Mouse (Mus musculus) MEL (cell line): ENCODE data around the gene 2310022A10Rik. TPM values are rescaled to one million over a fixed set of nuclear protein-coding genes. Genes with fewer than 3 reads are reported as not detected.

Experiments used
- DNase-seq: peaks from one replicate; pipeline ENCODE4 v3.0.0; 2011; ENCODE audit warnings: low read depth, low spot score
- H3K27ac ChIP-seq: 2 replicates; pipeline ENCODE4 v1.5.1; 2012; ENCODE audit warnings: low read depth, mild to moderate bottlenecking, control low read depth, low read length, moderate library complexity; ENCODE audit not compliant: control insufficient read depth
- H3K27me3 ChIP-seq, 2 experiments: fragments of 150-350 bp in 1 of 2; sonication (generic) in 1 of 2; 2 replicates each; pipeline ENCODE4 v1.6.1; 2012; ENCODE audit warnings: low read length in 2 of 2, mild to moderate bottlenecking in 2 of 2, improper control_type of control experiment in 1 of 2, moderate library complexity in 1 of 2; ENCODE audit not compliant: insufficient read depth in 2 of 2, control insufficient read depth in 1 of 2
- H3K36me3 ChIP-seq, 2 experiments: 2 replicates each; pipeline ENCODE4 v1.6.1; 2012 to 2014; ENCODE audit warnings: low read length in 2 of 2, improper control_type of control experiment in 1 of 2, inconsistent platforms in 1 of 2, mild to moderate bottlenecking in 1 of 2; ENCODE audit not compliant: insufficient read depth in 2 of 2, control insufficient read depth in 1 of 2
- H3K4me1 ChIP-seq, 2 experiments: fragments of 150-350 bp in 1 of 2; sonication (generic) in 1 of 2; 2 replicates each; pipeline ENCODE4 v1.6.1; 2012; ENCODE audit warnings: low read length in 2 of 2, improper control_type of control experiment in 1 of 2, mild to moderate bottlenecking in 1 of 2; ENCODE audit not compliant: insufficient read depth in 2 of 2, control insufficient read depth in 1 of 2
- H3K4me3 ChIP-seq, 2 experiments: fragments of 150-350 bp in 1 of 2; sonication (generic) in 1 of 2; 2 replicates each; pipeline ENCODE4 v1.5.1; 2012; ENCODE audit warnings: low read depth in 2 of 2, low read length in 2 of 2, mild to moderate bottlenecking in 2 of 2, moderate library complexity in 2 of 2, control low read depth in 1 of 2, improper control_type of control experiment in 1 of 2; ENCODE audit not compliant: control insufficient read depth in 1 of 2, insufficient read depth in 1 of 2
- H3K79me2 ChIP-seq: 2 replicates; pipeline ENCODE4 v1.6.1; 2012; ENCODE audit warnings: mild to moderate bottlenecking, low read length, moderate library complexity; ENCODE audit not compliant: control insufficient read depth, poor library complexity, insufficient read depth
- H3K9ac ChIP-seq: 2 replicates; pipeline ENCODE4 v1.6.1; 2012; ENCODE audit warnings: low read depth, mild to moderate bottlenecking, control low read depth, low read length, moderate library complexity; ENCODE audit not compliant: control insufficient read depth, poor library complexity, severe bottlenecking
- H3K9me3 ChIP-seq: fragments of 150-350 bp; sonication (generic); replicated peaks from 2 replicates; pipeline ENCODE4 v1.6.1; 2012; ENCODE audit warnings: mild to moderate bottlenecking, low read length, improper control_type of control experiment, moderate library complexity; ENCODE audit not compliant: insufficient read depth
- CTCF ChIP-seq, 3 experiments: IDR thresholded peaks in 2 of 3; conservative IDR thresholded peaks in 1 of 3; 2 replicates each; pipeline ENCODE4 v1.5.1; 2011 to 2012; ENCODE audit warnings: low read length in 3 of 3, low read depth in 2 of 3, mild to moderate bottlenecking in 2 of 3, improper control_type of control experiment in 1 of 3, inconsistent platforms in 1 of 3, mixed read lengths in 1 of 3, moderate library complexity in 1 of 3; ENCODE audit not compliant: control insufficient read depth in 1 of 3, insufficient read depth in 1 of 3, poor library complexity in 1 of 3, severe bottlenecking in 1 of 3
- E2F4 ChIP-seq: IDR thresholded peaks from 2 replicates; pipeline ENCODE4 v1.6.1; 2011; ENCODE audit warnings: low read depth, low read length, improper control_type of control experiment, borderline replicate concordance
- ELF1 ChIP-seq: IDR thresholded peaks from 2 replicates; pipeline ENCODE4 v1.6.1; 2014; ENCODE audit warnings: low read depth, mild to moderate bottlenecking, inconsistent platforms, low read length, improper control_type of control experiment, moderate library complexity
- EP300 ChIP-seq, 2 experiments: IDR thresholded peaks; 2 replicates each; pipeline ENCODE4 v1.6.1; 2011; ENCODE audit warnings: improper control_type of control experiment in 2 of 2, low read length in 2 of 2, low read depth in 1 of 2, mild to moderate bottlenecking in 1 of 2
- ETS1 ChIP-seq: IDR thresholded peaks from 2 replicates; pipeline ENCODE4 v1.6.1; 2012; ENCODE audit warnings: low read depth, mild to moderate bottlenecking, inconsistent platforms, low read length, improper control_type of control experiment, moderate library complexity
- JUND ChIP-seq: IDR thresholded peaks from 2 replicates; pipeline ENCODE4 v1.6.1; 2011; ENCODE audit warnings: low read depth, mild to moderate bottlenecking, improper control_type of control experiment, low read length
- MAX ChIP-seq: IDR thresholded peaks from 2 replicates; pipeline ENCODE4 v1.6.1; 2011; ENCODE audit warnings: low read length, improper control_type of control experiment
- MAZ ChIP-seq: IDR thresholded peaks from 2 replicates; pipeline ENCODE4 v1.6.1; 2012; ENCODE audit warnings: low read depth, mild to moderate bottlenecking, inconsistent platforms, low read length, improper control_type of control experiment
- MYC ChIP-seq: IDR thresholded peaks from 2 replicates; pipeline ENCODE4 v1.6.1; 2011; ENCODE audit warnings: low read depth, mild to moderate bottlenecking, low read length, improper control_type of control experiment, moderate library complexity
- RAD21 ChIP-seq: IDR thresholded peaks from 2 replicates; pipeline ENCODE4 v1.6.1; 2011; ENCODE audit warnings: mild to moderate bottlenecking, low read depth, low read length, improper control_type of control experiment
- RCOR1 ChIP-seq: IDR thresholded peaks from 2 replicates; pipeline ENCODE4 v1.6.1; 2012; ENCODE audit warnings: low read depth, mild to moderate bottlenecking, inconsistent platforms, low read length, improper control_type of control experiment
- SIN3A ChIP-seq: IDR thresholded peaks from 2 replicates; pipeline ENCODE4 v1.6.1; 2012; ENCODE audit warnings: low read length, improper control_type of control experiment, inconsistent platforms
- SMC3 ChIP-seq: IDR thresholded peaks from 2 replicates; pipeline ENCODE4 v1.6.1; 2011; ENCODE audit warnings: low read depth, low read length, improper control_type of control experiment
- USF1 ChIP-seq: IDR thresholded peaks from 2 replicates; pipeline ENCODE4 v1.6.1; 2014; ENCODE audit warnings: low read depth, mild to moderate bottlenecking, inconsistent platforms, low read length, improper control_type of control experiment, moderate library complexity
- ZC3H11A ChIP-seq: IDR thresholded peaks from 2 replicates; pipeline ENCODE4 v1.6.1; 2012; ENCODE audit warnings: low read depth, mild to moderate bottlenecking, inconsistent platforms, low read length, improper control_type of control experiment
- ZKSCAN1 ChIP-seq: IDR thresholded peaks from 2 replicates; pipeline ENCODE4 v1.6.1; 2012; ENCODE audit warnings: low read depth, mild to moderate bottlenecking, inconsistent platforms, low read length, improper control_type of control experiment, moderate library complexity
- polyA plus RNA-seq, 2 experiments: library from polyadenylated mRNA; stranded (reverse) in 1 of 2; unstranded in 1 of 2; fragments of >175 nt in 1 of 2; fragments of >200 nt in 1 of 2; gene quantifications; 2 replicates each; pipeline versions ENCODE4 v1.2.1 to v1.2.4; 2012; ENCODE audit warnings: low replicate concordance in 2 of 2, low read depth in 1 of 2; ENCODE audit not compliant: insufficient read length in 2 of 2, insufficient read depth in 1 of 2, missing spikeins in 1 of 2
- total RNA-seq: library from RNA; depleted of rRNA; stranded (reverse); fragments of 300-350 nt; gene quantifications from 2 replicates; pipeline ENCODE4 v1.2.3, GENCODE M21; 2012

2310022A10Rik gene
- total and polyA plus RNA-seq, 3 experiments = 6.6 to 33.2 TPM; not detected in 1

DNA sequence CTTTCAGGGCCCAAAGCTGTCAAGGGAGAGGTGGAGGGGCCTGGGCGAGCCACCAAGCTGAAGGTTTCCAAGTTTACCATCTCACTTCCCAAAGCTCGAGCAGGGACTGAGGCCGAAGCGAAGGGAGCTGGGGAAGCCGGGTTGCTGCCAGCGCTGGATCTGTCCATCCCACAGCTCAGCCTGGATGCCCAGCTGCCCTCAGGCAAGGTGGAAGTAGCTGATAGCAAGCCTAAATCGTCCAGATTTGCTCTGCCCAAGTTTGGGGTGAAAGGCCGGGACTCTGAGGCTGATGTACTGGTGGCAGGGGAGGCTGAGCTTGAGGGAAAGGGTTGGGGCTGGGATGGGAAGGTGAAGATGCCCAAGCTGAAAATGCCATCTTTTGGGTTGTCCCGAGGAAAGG lies 34.7 kb upstream of the 2310022A10Rik start:
- H3K4me1 ChIP-seq = 0 out of 4 replicates have a peak, but pooled peaks cover 0 to 3% of the 10 kb centered on the region in 2 experiments
- no peak overlapping the region for H3K4me3 ChIP-seq
- no peak for DNase-seq
- no peak overlapping the region for H3K27ac ChIP-seq
- no peaks in the 10 kb centered on the region for H3K36me3 ChIP-seq
- H3K9ac ChIP-seq = no peak overlapping the region
- H3K27me3 ChIP-seq = no peaks in the 10 kb centered on the region
- H3K79me2 ChIP-seq = no peaks in the 10 kb centered on the region
- TF ChIP-seq ETS1 (no peak), SIN3A (no peak), E2F4 (no peak), MAX (no peak), EP300 (IDR thresholded peaks at IDR 0.05; ENCODE audit: low read depth in 1 of 2, low read length in 2 of 2) (no peak), CTCF (IDR thresholded peaks at IDR 0.05 in 2 of 3, conservative IDR thresholded peaks at IDR 0.05 in 1 of 3; ENCODE audit: control insufficient read depth in 1 of 3, insufficient read depth in 1 of 3, low read depth in 2 of 3, low read length in 3 of 3, poor library complexity in 1 of 3, severe bottlenecking in 1 of 3) (no peak), SMC3 (no peak), JUND (no peak), ZC3H11A (no peak)
- no peaks in the 10 kb centered on the region for H3K9me3 ChIP-seq

DNA sequence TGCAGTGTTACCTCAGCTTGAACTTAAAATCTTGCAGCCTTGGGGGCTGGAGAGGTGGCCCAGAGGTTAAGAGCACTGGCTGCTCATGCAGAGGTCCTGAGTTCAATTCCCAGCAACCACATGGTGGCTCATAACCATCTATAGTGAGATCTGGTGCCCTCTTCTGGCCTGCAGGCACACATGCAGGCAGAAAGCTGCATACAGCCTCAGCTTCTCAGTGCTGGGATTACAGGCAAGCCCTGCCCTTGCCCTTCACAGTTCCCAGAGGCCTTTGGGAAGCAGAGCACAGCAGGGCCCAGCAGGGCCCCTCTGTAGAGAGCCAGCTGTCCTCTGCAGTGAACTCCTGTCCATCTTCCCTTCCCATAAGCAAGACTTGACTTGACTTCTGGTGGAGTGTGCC lies 32.9 kb upstream of the 2310022A10Rik start:
- peak; percentile 43 for DNase-seq
- no peaks in the 10 kb centered on the region for H3K79me2 ChIP-seq
- 0 out of 4 replicates have a peak, but pooled peaks cover 0 to 3% of the 10 kb centered on the region in 2 experiments for H3K4me1 ChIP-seq
- H3K27ac ChIP-seq = no peak overlapping the region
- H3K27me3 ChIP-seq = no peaks in the 10 kb centered on the region
- no peak overlapping the region for H3K9ac ChIP-seq
- H3K4me3 ChIP-seq = no peak overlapping the region
- H3K9me3 ChIP-seq = no peaks in the 10 kb centered on the region
- TF ChIP-seq RAD21 (peak; percentile 38), RCOR1 (no peak), SMC3 (peak; percentile 38), CTCF (IDR thresholded peaks at IDR 0.05 in 2 of 3, conservative IDR thresholded peaks at IDR 0.05 in 1 of 3; ENCODE audit: control insufficient read depth in 1 of 3, insufficient read depth in 1 of 3, low read depth in 2 of 3, low read length in 3 of 3, poor library complexity in 1 of 3, severe bottlenecking in 1 of 3) (peak; percentile 12 to 56 (median 48); a peak in 5 of 6 replicates), MAZ (no peak), ELF1 (no peak), MYC (0 out of 2 replicates have a peak, but pooled peaks have one; percentile 33), USF1 (no peak), ZKSCAN1 (no peak)
- H3K36me3 ChIP-seq = no peaks in the 10 kb centered on the region
